Mouse (Mus musculus): ENCODE results near the gene Igsf3. TPM values are rescaled to one million over a fixed set of nuclear protein-coding genes. Genes with fewer than 3 reads are reported as not detected.

Igsf3 gene
- 8.3 and 13.0 TPM in 2 replicates for polyA plus RNA-seq (2012)

DNA sequence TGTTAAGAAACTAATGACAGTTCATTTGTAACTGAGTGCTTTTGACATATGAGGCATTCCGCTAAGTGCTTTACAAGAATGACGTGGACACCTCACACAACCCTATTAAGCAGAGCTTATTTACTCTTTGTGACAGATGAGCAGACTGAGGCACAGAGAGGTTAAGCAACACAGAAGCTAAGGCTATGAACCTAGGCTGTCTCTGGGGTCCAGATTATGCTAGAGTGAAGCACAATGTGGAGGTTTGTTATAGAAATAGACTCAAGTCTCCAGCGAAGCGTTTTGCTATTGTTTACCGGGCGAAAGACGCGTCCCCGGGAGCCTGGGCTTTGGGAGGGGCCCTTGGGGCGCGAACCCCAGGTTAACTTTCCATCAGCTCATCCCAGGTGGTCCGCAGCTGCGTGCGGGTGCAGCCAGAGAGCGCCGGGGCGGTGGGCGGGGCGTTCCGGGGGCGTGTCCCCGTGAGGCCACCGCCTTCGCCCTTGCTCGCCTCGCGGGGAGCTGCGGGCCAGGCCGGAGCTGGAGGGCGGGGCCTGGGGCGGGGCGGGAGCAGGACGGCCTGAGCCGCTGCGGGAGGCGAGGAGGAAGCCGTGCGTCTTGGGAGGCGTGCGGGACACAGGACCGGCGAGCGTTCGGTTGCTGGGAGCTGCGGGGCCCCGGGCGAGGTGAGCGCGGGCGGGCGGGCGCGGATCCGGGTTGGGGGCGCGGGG, at the start of gene Igsf3:
Gene Igsf3 (plus strand): TSS at position 546 of the 710 bp plus-strand sequence.
- no peak for TF ChIP-seq GATA1 (IDR thresholded peaks at IDR 0.05; ENCODE audit: low read length)

DNA sequence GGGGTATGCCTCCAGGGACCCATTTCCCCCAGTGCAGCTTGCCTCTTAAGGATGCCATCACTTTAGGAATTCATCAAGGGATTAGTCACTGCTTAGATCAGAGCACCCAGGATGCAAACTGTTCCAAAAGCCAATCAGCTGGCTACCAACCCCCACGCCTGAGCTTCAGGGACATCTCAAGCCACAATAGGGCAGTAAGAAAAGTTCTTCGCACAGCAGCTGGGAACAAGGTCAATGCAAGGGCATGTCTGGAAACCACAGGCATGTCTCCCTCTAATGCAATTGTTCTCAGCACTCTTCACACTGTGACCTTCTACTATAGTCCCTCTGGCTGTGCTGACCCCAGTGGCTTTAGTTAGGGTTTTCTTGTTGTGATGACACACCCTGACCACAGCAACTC, 49.6 kb upstream of the Igsf3 start:
- TF ChIP-seq GATA1 (IDR thresholded peaks at IDR 0.05; ENCODE audit: low read length) = no peak

- TF ChIP-seq GATA1 (IDR thresholded peaks at IDR 0.05; ENCODE audit: low read length) = no peak
These were observed 48.3 kb upstream of the Igsf3 start for GRCm38 (mm10) chr3:101328617-101329016.

- TF ChIP-seq GATA1 (IDR thresholded peaks at IDR 0.05; ENCODE audit: low read length) = no peak
These were observed 33.5 kb upstream of the Igsf3 start for GRCm38 (mm10) chr3:101343199-101343924.

DNA sequence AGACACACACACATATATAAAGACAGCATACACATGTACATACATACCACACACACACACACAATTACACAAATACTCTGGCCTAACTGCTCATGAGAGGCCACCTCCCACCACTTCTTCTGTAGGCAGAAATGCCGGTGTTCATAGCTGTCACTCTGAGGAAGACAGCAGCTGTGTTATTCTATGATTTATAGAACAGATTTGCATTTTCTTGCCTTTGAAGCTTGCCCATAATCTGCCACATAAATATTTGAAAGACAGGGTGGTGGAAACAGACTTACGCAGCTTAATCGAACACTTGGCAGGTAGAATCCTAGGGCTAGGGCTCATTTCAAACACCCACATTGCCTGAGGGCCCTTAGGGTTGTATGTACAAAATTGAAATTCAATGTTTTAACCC, 32.6 kb upstream of the Igsf3 start:
- no peak for TF ChIP-seq GATA1 (IDR thresholded peaks at IDR 0.05; ENCODE audit: low read length)

GRCm38 (mm10) chr3:101345299-101345698, 31.6 kb upstream of the Igsf3 start:
- TF ChIP-seq GATA1 (IDR thresholded peaks at IDR 0.05; ENCODE audit: low read length) = no peak

DNA sequence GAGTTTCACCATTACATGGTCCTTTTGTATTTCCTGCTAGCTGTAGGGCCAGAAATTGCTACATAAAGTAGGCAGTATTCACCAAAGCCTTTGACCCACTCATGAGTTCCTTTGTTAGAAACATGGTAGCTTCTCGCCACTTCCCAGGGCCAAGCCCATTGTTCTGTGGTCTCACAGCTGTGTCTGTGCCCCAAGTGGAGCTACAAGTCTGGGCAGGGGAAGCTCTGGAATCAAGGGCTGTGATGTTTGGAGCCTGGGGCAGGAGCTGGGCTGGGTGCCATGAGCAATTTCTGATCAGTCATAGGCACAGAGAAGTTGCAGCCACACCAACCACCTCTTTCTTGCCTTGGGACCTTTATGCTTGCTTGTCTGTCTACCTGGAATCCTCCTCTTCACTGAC, 30.1 kb upstream of the Igsf3 start:
- TF ChIP-seq GATA1 (IDR thresholded peaks at IDR 0.05; ENCODE audit: low read length) = no peak

GRCm38 (mm10) chr3:101348501-101349161, 28.3 kb upstream of the Igsf3 start:
- no peak for TF ChIP-seq GATA1 (IDR thresholded peaks at IDR 0.05; ENCODE audit: low read length)

DNA sequence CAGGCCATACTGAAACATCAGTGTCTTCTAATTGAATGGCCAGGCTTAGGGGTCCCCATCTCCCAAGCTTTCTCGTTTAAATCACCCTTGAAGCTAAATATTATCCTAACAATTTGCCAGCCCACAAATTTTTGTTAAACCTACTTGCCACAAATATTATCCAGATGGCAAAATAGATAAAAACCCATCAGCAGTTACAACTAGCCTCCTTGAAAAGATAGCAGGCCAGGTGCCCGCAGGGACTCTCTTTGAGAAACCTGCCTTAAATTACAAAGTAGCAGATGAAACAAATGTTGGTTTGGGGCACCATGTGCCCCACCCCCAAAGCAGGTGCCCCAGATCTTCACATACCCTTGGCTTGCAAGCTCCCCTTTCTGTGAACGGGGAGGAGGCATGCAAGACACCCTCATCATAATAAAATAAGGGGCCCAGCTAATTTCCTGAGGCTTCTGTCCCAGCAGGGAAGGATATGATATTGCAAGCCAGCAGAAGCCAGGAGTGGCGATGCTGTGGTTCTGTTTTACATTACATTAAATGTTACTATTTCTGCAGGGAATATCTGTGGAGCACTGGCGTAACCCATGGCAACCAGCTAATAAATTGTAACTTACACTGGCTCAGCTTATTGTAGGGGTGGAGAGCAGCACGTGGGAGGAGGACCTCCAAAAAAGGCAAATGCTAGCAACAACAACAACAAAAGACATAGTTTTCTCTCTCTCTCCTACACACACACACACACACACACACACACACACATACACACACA, 27.2 kb upstream of the Igsf3 start:
- TF ChIP-seq GATA1 (IDR thresholded peaks at IDR 0.05; ENCODE audit: low read length) = no peak

DNA sequence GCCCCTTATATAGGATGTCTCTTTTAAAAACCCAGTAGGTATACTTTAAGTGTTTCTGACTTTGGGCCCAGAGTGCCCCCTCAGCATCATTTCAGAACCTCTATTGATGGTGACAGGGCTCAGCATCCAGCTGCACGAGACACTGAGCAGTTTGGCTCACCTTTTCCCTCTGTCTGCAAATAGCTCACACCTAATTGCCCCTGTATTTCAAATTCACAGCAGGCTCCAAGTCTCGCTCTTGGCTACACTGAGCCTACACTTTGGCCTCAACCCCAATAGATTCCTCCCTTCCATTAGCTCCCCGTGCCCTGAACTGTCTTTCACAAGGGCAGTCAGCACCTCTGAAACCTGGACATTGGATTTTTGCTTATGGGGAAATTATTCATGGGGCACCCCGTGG, 26.5 kb upstream of the Igsf3 start:
- TF ChIP-seq GATA1 (IDR thresholded peaks at IDR 0.05; ENCODE audit: low read length) = no peak

GRCm38 (mm10) chr3:101354490-101354889, 22.4 kb upstream of the Igsf3 start:
- TF ChIP-seq GATA1 (IDR thresholded peaks at IDR 0.05; ENCODE audit: low read length) = peak; percentile 14

DNA sequence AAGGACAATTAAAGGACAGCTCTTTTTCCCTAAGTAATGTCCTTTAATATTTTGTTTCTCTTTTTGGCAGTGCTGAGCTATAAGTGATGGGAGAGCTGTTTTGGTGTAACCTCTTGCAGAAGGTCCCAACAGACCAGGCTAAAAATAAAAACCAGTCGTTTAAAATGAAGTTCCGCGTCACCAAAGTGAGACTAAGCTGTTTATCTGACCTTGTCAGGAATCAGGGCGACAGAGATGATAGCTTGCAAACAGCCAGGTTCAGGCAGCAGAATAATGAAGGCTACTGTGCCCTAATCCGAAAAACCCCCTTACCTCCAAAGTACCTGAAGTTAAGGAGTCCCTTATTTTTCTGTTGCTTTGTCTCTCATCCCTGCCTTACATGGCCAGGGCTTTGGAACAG, 21.2 kb upstream of the Igsf3 start:
- TF ChIP-seq GATA1 (IDR thresholded peaks at IDR 0.05; ENCODE audit: low read length) = no peak

- no peak for TF ChIP-seq GATA1 (IDR thresholded peaks at IDR 0.05; ENCODE audit: low read length)
These were observed 20.0 kb upstream of the Igsf3 start for GRCm38 (mm10) chr3:101356583-101357553.

- TF ChIP-seq GATA1 (IDR thresholded peaks at IDR 0.05; ENCODE audit: low read length) = no peak
These were observed 16.1 kb upstream of the Igsf3 start for GRCm38 (mm10) chr3:101360832-101361231.

DNA sequence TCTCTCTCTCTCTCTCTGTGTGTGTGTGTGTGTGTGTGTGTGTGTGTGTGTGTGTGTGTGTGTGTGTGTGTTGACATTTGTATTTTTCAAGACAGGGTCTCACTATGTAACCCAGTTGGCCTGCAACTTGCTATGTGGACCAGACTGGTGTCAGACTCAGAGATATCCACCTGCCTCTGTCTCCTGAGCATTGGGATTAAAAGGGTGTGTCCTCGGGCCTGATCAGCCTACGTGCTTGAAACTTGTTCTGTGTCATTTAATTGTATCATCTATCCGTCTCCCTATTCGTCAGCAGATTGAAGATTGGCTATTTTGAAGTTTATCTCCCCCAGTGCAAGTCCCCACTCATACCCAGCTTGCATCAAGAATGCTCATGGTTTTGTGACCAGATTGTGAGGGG, 14.5 kb upstream of the Igsf3 start:
- TF ChIP-seq GATA1 (IDR thresholded peaks at IDR 0.05; ENCODE audit: low read length) = no peak

Measured in G1E-ER4 (cell line).